Mouse (Mus musculus) MEL (cell line): Measurements from ENCODE around the gene Vamp2. TPM values are rescaled to one million over a fixed set of nuclear protein-coding genes. Genes with fewer than 3 reads are reported as not detected.

Experiments
- DNase-seq: peaks from one replicate; pipeline ENCODE4 v3.0.0; 2011; ENCODE audit warnings: low read depth, low spot score
- H3K27ac ChIP-seq: 2 replicates; pipeline ENCODE4 v1.5.1; 2012; ENCODE audit warnings: low read depth, mild to moderate bottlenecking, control low read depth, low read length, moderate library complexity; ENCODE audit not compliant: control insufficient read depth
- H3K27me3 ChIP-seq, 2 experiments: fragments of 150-350 bp in 1 of 2; sonication (generic) in 1 of 2; 2 replicates each; pipeline ENCODE4 v1.6.1; 2012; ENCODE audit warnings: low read length in 2 of 2, mild to moderate bottlenecking in 2 of 2, improper control_type of control experiment in 1 of 2, moderate library complexity in 1 of 2; ENCODE audit not compliant: insufficient read depth in 2 of 2, control insufficient read depth in 1 of 2
- H3K36me3 ChIP-seq, 2 experiments: 2 replicates each; pipeline ENCODE4 v1.6.1; 2012 to 2014; ENCODE audit warnings: low read length in 2 of 2, improper control_type of control experiment in 1 of 2, inconsistent platforms in 1 of 2, mild to moderate bottlenecking in 1 of 2; ENCODE audit not compliant: insufficient read depth in 2 of 2, control insufficient read depth in 1 of 2
- H3K4me1 ChIP-seq, 2 experiments: fragments of 150-350 bp in 1 of 2; sonication (generic) in 1 of 2; 2 replicates each; pipeline ENCODE4 v1.6.1; 2012; ENCODE audit warnings: low read length in 2 of 2, improper control_type of control experiment in 1 of 2, mild to moderate bottlenecking in 1 of 2; ENCODE audit not compliant: insufficient read depth in 2 of 2, control insufficient read depth in 1 of 2
- H3K4me3 ChIP-seq, 2 experiments: fragments of 150-350 bp in 1 of 2; sonication (generic) in 1 of 2; 2 replicates each; pipeline ENCODE4 v1.5.1; 2012; ENCODE audit warnings: low read depth in 2 of 2, low read length in 2 of 2, mild to moderate bottlenecking in 2 of 2, moderate library complexity in 2 of 2, control low read depth in 1 of 2, improper control_type of control experiment in 1 of 2; ENCODE audit not compliant: control insufficient read depth in 1 of 2, insufficient read depth in 1 of 2
- H3K79me2 ChIP-seq: 2 replicates; pipeline ENCODE4 v1.6.1; 2012; ENCODE audit warnings: mild to moderate bottlenecking, low read length, moderate library complexity; ENCODE audit not compliant: control insufficient read depth, poor library complexity, insufficient read depth
- H3K9ac ChIP-seq: 2 replicates; pipeline ENCODE4 v1.6.1; 2012; ENCODE audit warnings: low read depth, mild to moderate bottlenecking, control low read depth, low read length, moderate library complexity; ENCODE audit not compliant: control insufficient read depth, poor library complexity, severe bottlenecking
- H3K9me3 ChIP-seq: fragments of 150-350 bp; sonication (generic); replicated peaks from 2 replicates; pipeline ENCODE4 v1.6.1; 2012; ENCODE audit warnings: mild to moderate bottlenecking, low read length, improper control_type of control experiment, moderate library complexity; ENCODE audit not compliant: insufficient read depth
- CHD1 ChIP-seq: IDR thresholded peaks from 2 replicates; pipeline ENCODE4 v1.6.1; 2012; ENCODE audit warnings: low read depth, mild to moderate bottlenecking, inconsistent platforms, low read length, improper control_type of control experiment
- CHD2 ChIP-seq: IDR thresholded peaks from 2 replicates; pipeline ENCODE4 v1.6.1; 2011; ENCODE audit warnings: low read length, improper control_type of control experiment
- CTCF ChIP-seq, 3 experiments: IDR thresholded peaks in 2 of 3; conservative IDR thresholded peaks in 1 of 3; 2 replicates each; pipeline ENCODE4 v1.5.1; 2011 to 2012; ENCODE audit warnings: low read length in 3 of 3, low read depth in 2 of 3, mild to moderate bottlenecking in 2 of 3, improper control_type of control experiment in 1 of 3, inconsistent platforms in 1 of 3, mixed read lengths in 1 of 3, moderate library complexity in 1 of 3; ENCODE audit not compliant: control insufficient read depth in 1 of 3, insufficient read depth in 1 of 3, poor library complexity in 1 of 3, severe bottlenecking in 1 of 3
- E2F4 ChIP-seq: IDR thresholded peaks from 2 replicates; pipeline ENCODE4 v1.6.1; 2011; ENCODE audit warnings: low read depth, low read length, improper control_type of control experiment, borderline replicate concordance
- ELF1 ChIP-seq: IDR thresholded peaks from 2 replicates; pipeline ENCODE4 v1.6.1; 2014; ENCODE audit warnings: low read depth, mild to moderate bottlenecking, inconsistent platforms, low read length, improper control_type of control experiment, moderate library complexity
- GABPA ChIP-seq: IDR thresholded peaks from 2 replicates; pipeline ENCODE4 v1.6.1; 2012; ENCODE audit warnings: low read depth, mild to moderate bottlenecking, inconsistent platforms, low read length, improper control_type of control experiment, moderate library complexity
- GATA1 ChIP-seq: IDR thresholded peaks from 2 replicates; pipeline ENCODE4 v1.6.1; 2011; ENCODE audit warnings: low read depth, low read length, improper control_type of control experiment
- HCFC1 ChIP-seq: IDR thresholded peaks from 2 replicates; pipeline ENCODE4 v1.6.1; 2012; ENCODE audit warnings: low read depth, mild to moderate bottlenecking, inconsistent platforms, low read length, improper control_type of control experiment, moderate library complexity
- JUND ChIP-seq: IDR thresholded peaks from 2 replicates; pipeline ENCODE4 v1.6.1; 2011; ENCODE audit warnings: low read depth, mild to moderate bottlenecking, improper control_type of control experiment, low read length
- KAT2A ChIP-seq: conservative IDR thresholded peaks from 2 replicates; pipeline ENCODE4 v1.6.1; 2012; ENCODE audit warnings: low read depth, low read length, improper control_type of control experiment, inconsistent platforms
- MAFK ChIP-seq: IDR thresholded peaks from 2 replicates; pipeline ENCODE4 v1.6.1; 2011; ENCODE audit warnings: low read depth, mild to moderate bottlenecking, low read length, improper control_type of control experiment, borderline replicate concordance
- MAX ChIP-seq: IDR thresholded peaks from 2 replicates; pipeline ENCODE4 v1.6.1; 2011; ENCODE audit warnings: low read length, improper control_type of control experiment
- MAZ ChIP-seq: IDR thresholded peaks from 2 replicates; pipeline ENCODE4 v1.6.1; 2012; ENCODE audit warnings: low read depth, mild to moderate bottlenecking, inconsistent platforms, low read length, improper control_type of control experiment
- MXI1 ChIP-seq: IDR thresholded peaks from 2 replicates; pipeline ENCODE4 v1.6.1; 2011; ENCODE audit warnings: mild to moderate bottlenecking, low read depth, low read length, improper control_type of control experiment
- MYC ChIP-seq: IDR thresholded peaks from 2 replicates; pipeline ENCODE4 v1.6.1; 2011; ENCODE audit warnings: low read depth, mild to moderate bottlenecking, low read length, improper control_type of control experiment, moderate library complexity
- NELFE ChIP-seq: IDR thresholded peaks from 2 replicates; pipeline ENCODE4 v1.6.1; 2011; ENCODE audit warnings: low read depth, low read length, improper control_type of control experiment
- NRF1 ChIP-seq: IDR thresholded peaks from 2 replicates; pipeline ENCODE4 v1.6.1; 2014; ENCODE audit warnings: low read depth, mild to moderate bottlenecking, inconsistent platforms, low read length, improper control_type of control experiment, moderate library complexity; ENCODE audit not compliant: poor library complexity, insufficient read depth, severe bottlenecking
- POLR2A ChIP-seq, 2 experiments: IDR thresholded peaks; 2 replicates each; pipeline ENCODE4 v1.6.1; 2011 to 2012; ENCODE audit warnings: low read length in 2 of 2, mild to moderate bottlenecking in 2 of 2, control low read depth in 1 of 2, improper control_type of control experiment in 1 of 2, low read depth in 1 of 2, moderate library complexity in 1 of 2; ENCODE audit not compliant: control insufficient read depth in 1 of 2, insufficient read depth in 1 of 2, poor library complexity in 1 of 2
- POLR2AphosphoS2 ChIP-seq: IDR thresholded peaks from 2 replicates; pipeline ENCODE4 v1.6.1; 2011; ENCODE audit warnings: low read length, improper control_type of control experiment
- RAD21 ChIP-seq: IDR thresholded peaks from 2 replicates; pipeline ENCODE4 v1.6.1; 2011; ENCODE audit warnings: mild to moderate bottlenecking, low read depth, low read length, improper control_type of control experiment
- RCOR1 ChIP-seq: IDR thresholded peaks from 2 replicates; pipeline ENCODE4 v1.6.1; 2012; ENCODE audit warnings: low read depth, mild to moderate bottlenecking, inconsistent platforms, low read length, improper control_type of control experiment
- SIN3A ChIP-seq: IDR thresholded peaks from 2 replicates; pipeline ENCODE4 v1.6.1; 2012; ENCODE audit warnings: low read length, improper control_type of control experiment, inconsistent platforms
- SMC3 ChIP-seq: IDR thresholded peaks from 2 replicates; pipeline ENCODE4 v1.6.1; 2011; ENCODE audit warnings: low read depth, low read length, improper control_type of control experiment
- TAL1 ChIP-seq: IDR thresholded peaks from 2 replicates; pipeline ENCODE4 v1.6.1; 2012; ENCODE audit warnings: mild to moderate bottlenecking, inconsistent platforms, low read length, moderate library complexity, mixed read lengths
- TBP ChIP-seq: IDR thresholded peaks from 2 replicates; pipeline ENCODE4 v1.8.0; 2011; ENCODE audit warnings: low read depth, low read length, improper control_type of control experiment
- TCF12 ChIP-seq: IDR thresholded peaks from 2 replicates; pipeline ENCODE4 v1.6.1; 2014; ENCODE audit warnings: low read depth, mild to moderate bottlenecking, inconsistent platforms, low read length, improper control_type of control experiment, moderate library complexity
- UBTF ChIP-seq: IDR thresholded peaks from 2 replicates; pipeline ENCODE4 v1.6.1; 2012; ENCODE audit warnings: low read depth, mild to moderate bottlenecking, inconsistent platforms, low read length, improper control_type of control experiment, moderate library complexity, borderline replicate concordance; ENCODE audit not compliant: insufficient read depth
- USF1 ChIP-seq: IDR thresholded peaks from 2 replicates; pipeline ENCODE4 v1.6.1; 2014; ENCODE audit warnings: low read depth, mild to moderate bottlenecking, inconsistent platforms, low read length, improper control_type of control experiment, moderate library complexity
- ZKSCAN1 ChIP-seq: IDR thresholded peaks from 2 replicates; pipeline ENCODE4 v1.6.1; 2012; ENCODE audit warnings: low read depth, mild to moderate bottlenecking, inconsistent platforms, low read length, improper control_type of control experiment, moderate library complexity
- ZNF384 ChIP-seq: IDR thresholded peaks from 2 replicates; pipeline ENCODE4 v1.6.1; 2012; ENCODE audit warnings: low read depth, mild to moderate bottlenecking, inconsistent platforms, low read length, improper control_type of control experiment
- polyA plus RNA-seq, 2 experiments: library from polyadenylated mRNA; stranded (reverse) in 1 of 2; unstranded in 1 of 2; fragments of >175 nt in 1 of 2; fragments of >200 nt in 1 of 2; gene quantifications; 2 replicates each; pipeline versions ENCODE4 v1.2.1 to v1.2.4; 2012; ENCODE audit warnings: low replicate concordance in 2 of 2, low read depth in 1 of 2; ENCODE audit not compliant: insufficient read length in 2 of 2, insufficient read depth in 1 of 2, missing spikeins in 1 of 2
- total RNA-seq: library from RNA; depleted of rRNA; stranded (reverse); fragments of 300-350 nt; gene quantifications from 2 replicates; pipeline ENCODE4 v1.2.3, GENCODE M21; 2012

Vamp2 gene
- total and polyA plus RNA-seq, 3 experiments: 3.3 to 28.9 TPM; not detected in 1

DNA sequence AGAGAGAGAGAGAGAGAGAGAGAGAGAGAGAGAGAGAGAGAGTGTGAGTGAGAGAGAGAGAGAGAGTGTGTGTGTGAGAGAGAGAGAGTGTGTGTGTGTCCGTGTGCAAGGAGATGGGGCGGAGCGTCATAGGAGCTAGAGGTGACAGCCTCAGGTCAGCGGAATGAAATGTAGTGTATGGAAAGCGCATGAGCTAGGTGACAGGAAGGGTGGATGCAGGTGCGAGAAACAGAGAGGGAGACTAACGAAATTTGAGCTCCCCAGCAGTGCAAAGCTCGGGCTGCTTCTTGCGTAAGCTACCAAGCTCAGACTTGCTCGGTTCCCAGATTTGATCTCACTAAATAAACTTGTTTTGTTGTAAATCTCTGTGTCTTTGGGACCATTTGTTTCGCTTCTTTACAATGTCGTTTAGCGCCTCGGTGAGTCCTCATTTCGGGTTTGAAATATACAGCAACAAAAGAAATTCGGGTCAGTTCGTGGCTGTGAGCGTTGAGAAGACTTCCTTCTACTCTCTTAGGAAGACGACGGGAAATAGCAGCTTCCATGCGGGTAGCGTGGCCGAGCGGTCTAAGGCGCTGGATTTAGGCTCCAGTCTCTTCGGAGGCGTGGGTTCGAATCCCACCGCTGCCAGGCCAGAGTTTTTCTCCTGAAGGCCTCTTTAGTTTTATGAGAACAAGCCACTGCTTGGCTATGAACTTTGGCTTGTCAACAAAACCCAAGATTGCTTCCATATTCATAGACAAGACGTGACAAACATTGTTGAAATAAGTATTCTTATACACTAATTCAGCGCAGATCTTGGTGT lies 35.6 kb downstream of the Vamp2 start:
- DNase-seq: peak; percentile 95
- Histone ChIP-seq H3K4me1 (peaks cover 0 to 9% of the 10 kb centered on the region in 2 experiments; a peak in 2 of 4 replicates), H3K9me3 (no peaks in the 10 kb centered on the region), H3K27me3 (no peaks in the 10 kb centered on the region), H3K4me3 (peak overlapping the region; percentile 41 to 88), H3K79me2 (no peaks in the 10 kb centered on the region), H3K9ac (peak overlapping the region; percentile 50), H3K27ac (peak overlapping the region; percentile 23), H3K36me3 (0 out of 4 replicates have a peak, but pooled peaks cover 0 to 2% of the 10 kb centered on the region in 2 experiments)
- TF ChIP-seq TBP: peak; percentile 99
- TF ChIP-seq MAX: 0 out of 2 replicates have a peak, but pooled peaks have one; percentile 19
- no peak for TF ChIP-seq GABPA
- TF ChIP-seq NELFE: no peak
- peak; percentile 29; the same call in 1 of the 2 replicates for TF ChIP-seq NRF1
- peak; percentile 52; the same call in 1 of the 2 replicates for TF ChIP-seq ZNF384
- TF ChIP-seq UBTF: no peak
- no peak for TF ChIP-seq RAD21
- no peak for TF ChIP-seq POLR2AphosphoS2
- TF ChIP-seq SIN3A: peak; percentile 29; the same call in 1 of the 2 replicates
- peak in 1 of 3 experiments; percentile 14; a peak in 1 of 6 replicates for TF ChIP-seq CTCF (IDR thresholded peaks at IDR 0.05 in 2 of 3, conservative IDR thresholded peaks at IDR 0.05 in 1 of 3; ENCODE audit: control insufficient read depth in 1 of 3, insufficient read depth in 1 of 3, low read depth in 2 of 3, low read length in 3 of 3, poor library complexity in 1 of 3, severe bottlenecking in 1 of 3)
- peak; percentile 86 for TF ChIP-seq JUND
- TF ChIP-seq ZKSCAN1: no peak
- no peak for TF ChIP-seq USF1
- TF ChIP-seq SMC3: no peak; the same call in 1 of the 2 replicates
- 0 out of 2 replicates have a peak, but pooled peaks have one; percentile 21 for TF ChIP-seq TCF12
- peak; percentile 96; the same call in 1 of the 2 replicates for TF ChIP-seq MAFK
- TF ChIP-seq KAT2A: peak; percentile 50; the same call in 1 of the 2 replicates
- no peak for TF ChIP-seq E2F4
- no peak for TF ChIP-seq CHD2
- TF ChIP-seq POLR2A (IDR thresholded peaks at IDR 0.05; ENCODE audit: control insufficient read depth in 1 of 2, insufficient read depth in 1 of 2, low read depth in 1 of 2, low read length in 2 of 2, poor library complexity in 1 of 2): 0 out of 4 replicates have a peak, but pooled peaks of 1 of the 2 experiments have one; percentile 33
- peak; percentile 82; the same call in 1 of the 2 replicates for TF ChIP-seq ELF1
- no peak; the same call in 1 of the 2 replicates for TF ChIP-seq GATA1
- TF ChIP-seq TAL1: no peak; the same call in 1 of the 2 replicates
- no peak for TF ChIP-seq HCFC1
- TF ChIP-seq MXI1: 0 out of 2 replicates have a peak, but pooled peaks have one; percentile 4
- TF ChIP-seq RCOR1: 0 out of 2 replicates have a peak, but pooled peaks have one; percentile 26
- TF ChIP-seq MAZ: peak; percentile 64
- no peak; the same call in 1 of the 2 replicates for TF ChIP-seq MYC
- TF ChIP-seq CHD1: no peak
